Mouse (Mus musculus) neural tube, embryonic 12.5 days (tissue): ENCODE measurements around the gene Wdr59. TPM values are rescaled to one million over a fixed set of nuclear protein-coding genes. Genes with fewer than 3 reads are reported as not detected.
"Not testable (repeated sequence)": the region's sequence is repeated elsewhere in the genome, so short reads cannot be mapped to it uniquely, and the experiment has no call there.

Experiments used
- ATAC-seq: fragments of 200-750 bp; cut with Nextera tagmentation; 2 replicates; pipeline ENCODE4 v1.8.0; 2017; ENCODE audit warnings: low read depth, mild to moderate bottlenecking, moderate TSS enrichment, moderate library complexity; ENCODE audit not compliant: low FRiP score
- H3K27ac ChIP-seq: fragments of 300-500 bp; sonication (generic); 2 replicates; pipeline ENCODE4 v1.5.1; 2016
- H3K27me3 ChIP-seq: fragments of 300-500 bp; sonication (generic); replicated peaks from 2 replicates; pipeline ENCODE4 v1.6.1; 2016; ENCODE audit warnings: mild to moderate bottlenecking
- H3K36me3 ChIP-seq: fragments of 300-500 bp; sonication (generic); 2 replicates; pipeline ENCODE4 v1.6.1; 2016; ENCODE audit warnings: mild to moderate bottlenecking
- H3K4me1 ChIP-seq: fragments of 300-500 bp; sonication (generic); 2 replicates; pipeline ENCODE4 v1.6.1; 2016
- H3K4me2 ChIP-seq: fragments of 300-500 bp; sonication (generic); replicated peaks from 2 replicates; pipeline ENCODE4 v1.6.1; 2016; ENCODE audit warnings: mild to moderate bottlenecking
- H3K4me3 ChIP-seq: fragments of 300-500 bp; sonication (generic); 2 replicates; pipeline ENCODE4 v1.5.1; 2016
- H3K9ac ChIP-seq: fragments of 300-500 bp; sonication (generic); 2 replicates; pipeline ENCODE4 v1.6.1; 2016; ENCODE audit warnings: mild to moderate bottlenecking
- H3K9me3 ChIP-seq: fragments of 300-500 bp; sonication (generic); 2 replicates; pipeline ENCODE4 v1.6.1; 2016; ENCODE audit warnings: mild to moderate bottlenecking
- WGBS: fragments of 180-500 bp; shearing (Covaris S2); methylation state at CpG from one replicate; pipeline ENCODE4 v1.1.7; 2016; 5-methylcytosine and 5-hydroxymethylcytosine counted together
- polyA plus RNA-seq: library from polyadenylated mRNA; unstranded; fragments of >200 nt; fragmentation: Nextera tagmentation; extraction: Ambion mirVana; gene quantifications from 2 replicates; pipeline ENCODE4 v1.2.1, GENCODE M21; 2016

Gene Wdr59
- polyA plus RNA-seq, 1 experiment from 2014 or later: 6.8 TPM

GRCm38 (mm10) chr8:111510401-111510800 lies 11.5 kb downstream of the Wdr59 start:
- no peak overlapping the region for H3K4me2 ChIP-seq
- no peaks in the 10 kb centered on the region for H3K4me1 ChIP-seq
- H3K27ac ChIP-seq: no peak overlapping the region
- no peak overlapping the region for H3K9ac ChIP-seq
- whole genome bisulfite sequencing: 75% methylated on average over 4 of the region's 4 CpGs
- H3K27me3 ChIP-seq: no peaks in the 10 kb centered on the region
- H3K36me3 ChIP-seq: no peaks in the 10 kb centered on the region
- no peaks in the 10 kb centered on the region for H3K9me3 ChIP-seq
- no peak for ATAC-seq
- H3K4me3 ChIP-seq: no peak overlapping the region

- Histone ChIP-seq H3K36me3 (no peaks in the 10 kb centered on the region), H3K27ac (no peak overlapping the region), H3K4me1 (no peaks in the 10 kb centered on the region), H3K4me2 (no peak overlapping the region), H3K9me3 (no peaks in the 10 kb centered on the region), H3K27me3 (no peaks in the 10 kb centered on the region), H3K4me3 (no peak overlapping the region), H3K9ac (no peak overlapping the region)
- ATAC-seq: no peak
- 92% methylated on average over 11 of the region's 11 CpGs for WGBS
Observed at GRCm38 (mm10) chr8:111509278-111509677, 12.6 kb downstream of the Wdr59 start.

GRCm38 (mm10) chr8:111508566-111508965 lies 13.3 kb downstream of the Wdr59 start:
- no peak for ATAC-seq
- H3K9ac ChIP-seq: no peak overlapping the region
- H3K9me3 ChIP-seq: no peaks in the 10 kb centered on the region
- H3K27me3 ChIP-seq: no peaks in the 10 kb centered on the region
- H3K4me2 ChIP-seq: no peak overlapping the region
- no peaks in the 10 kb centered on the region for H3K36me3 ChIP-seq
- H3K27ac ChIP-seq: no peak overlapping the region
- H3K4me1 ChIP-seq: no peaks in the 10 kb centered on the region
- no peak overlapping the region for H3K4me3 ChIP-seq
- WGBS: 59% methylated on average over 2 of the region's 2 CpGs

- Histone ChIP-seq H3K27ac (no peak overlapping the region), H3K4me2 (no peak overlapping the region), H3K36me3 (peaks cover 30% of the 10 kb centered on the region), H3K27me3 (no peaks in the 10 kb centered on the region), H3K4me3 (no peak overlapping the region), H3K9ac (no peak overlapping the region), H3K9me3 (no peaks in the 10 kb centered on the region), H3K4me1 (no peaks in the 10 kb centered on the region)
- no peak for ATAC-seq
- 80% methylated on average over 11 of the region's 11 CpGs for WGBS
Observed at GRCm38 (mm10) chr8:111501724-111502464, 20.0 kb downstream of the Wdr59 start.

GRCm38 (mm10) chr8:111498249-111498648 lies 23.6 kb downstream of the Wdr59 start:
- H3K27ac ChIP-seq, H3K4me3 ChIP-seq, H3K27me3 ChIP-seq, H3K9me3 ChIP-seq, ATAC-seq, H3K4me2 ChIP-seq, H3K4me1 ChIP-seq, H3K9ac ChIP-seq: not testable (repeated sequence)
- peaks cover 46% of the 10 kb centered on the region for H3K36me3 ChIP-seq
- WGBS: 94% methylated on average over 6 of the region's 6 CpGs

GRCm38 (mm10) chr8:111496326-111496725 lies 25.6 kb downstream of the Wdr59 start:
- Histone ChIP-seq H3K36me3 (peaks cover 37% of the 10 kb centered on the region), H3K9me3 (no peaks in the 10 kb centered on the region), H3K4me3 (no peak overlapping the region), H3K4me1 (no peaks in the 10 kb centered on the region), H3K27me3 (no peaks in the 10 kb centered on the region), H3K4me2 (no peak overlapping the region), H3K9ac (no peak overlapping the region), H3K27ac (no peak overlapping the region)
- ATAC-seq: no peak
- WGBS: 89% methylated on average over 7 of the region's 7 CpGs

- no peak overlapping the region for H3K4me3 ChIP-seq
- no peaks in the 10 kb centered on the region for H3K9me3 ChIP-seq
- no peaks in the 10 kb centered on the region for H3K27me3 ChIP-seq
- ATAC-seq: no peak
- H3K4me2 ChIP-seq: no peak overlapping the region
- H3K27ac ChIP-seq: no peak overlapping the region
- no peak overlapping the region for H3K9ac ChIP-seq
- WGBS: 96% methylated on average over 3 of the region's 3 CpGs
- H3K4me1 ChIP-seq: no peaks in the 10 kb centered on the region
- peaks cover 27% of the 10 kb centered on the region for H3K36me3 ChIP-seq
Observed at GRCm38 (mm10) chr8:111493176-111493575, 28.7 kb downstream of the Wdr59 start.

- no peak overlapping the region for H3K27ac ChIP-seq
- WGBS: 92% methylated on average over 9 of the region's 9 CpGs
- no peaks in the 10 kb centered on the region for H3K4me1 ChIP-seq
- H3K36me3 ChIP-seq: peaks cover 20% of the 10 kb centered on the region
- H3K27me3 ChIP-seq: no peaks in the 10 kb centered on the region
- no peak overlapping the region for H3K4me3 ChIP-seq
- no peaks in the 10 kb centered on the region for H3K9me3 ChIP-seq
- ATAC-seq: no peak
- no peak overlapping the region for H3K9ac ChIP-seq
- no peak overlapping the region for H3K4me2 ChIP-seq
Observed at GRCm38 (mm10) chr8:111492508-111492907, 29.4 kb downstream of the Wdr59 start.

GRCm38 (mm10) chr8:111491191-111491590 lies 30.7 kb downstream of the Wdr59 start:
- Histone ChIP-seq H3K36me3 (peaks cover 21% of the 10 kb centered on the region), H3K4me2 (no peak overlapping the region), H3K27me3 (no peaks in the 10 kb centered on the region), H3K27ac (no peak overlapping the region), H3K9ac (no peak overlapping the region), H3K4me3 (no peak overlapping the region), H3K4me1 (no peaks in the 10 kb centered on the region), H3K9me3 (no peaks in the 10 kb centered on the region)
- no peak for ATAC-seq
- WGBS: 79% methylated on average over 7 of the region's 7 CpGs

- Histone ChIP-seq H3K9ac (no peak overlapping the region), H3K4me1 (no peaks in the 10 kb centered on the region), H3K36me3 (peaks cover 19% of the 10 kb centered on the region), H3K27ac (no peak overlapping the region), H3K9me3 (no peaks in the 10 kb centered on the region), H3K4me2 (no peak overlapping the region), H3K27me3 (no peaks in the 10 kb centered on the region), H3K4me3 (no peak overlapping the region)
- WGBS: 91% methylated on average over 10 of the region's 10 CpGs
- ATAC-seq: no peak
Observed at GRCm38 (mm10) chr8:111490034-111490591, 31.8 kb downstream of the Wdr59 start.

GRCm38 (mm10) chr8:111480691-111481090 lies 41.2 kb downstream of the Wdr59 start:
- 95% methylated on average over 8 of the region's 8 CpGs for WGBS
- Histone ChIP-seq H3K4me3 (no peak overlapping the region), H3K27ac (no peak overlapping the region), H3K9ac (no peak overlapping the region), H3K4me1 (no peaks in the 10 kb centered on the region), H3K27me3 (no peaks in the 10 kb centered on the region), H3K36me3 (peaks cover 59% of the 10 kb centered on the region), H3K4me2 (no peak overlapping the region), H3K9me3 (no peaks in the 10 kb centered on the region)
- no peak for ATAC-seq

GRCm38 (mm10) chr8:111477761-111478465 lies 44.0 kb downstream of the Wdr59 start:
- H3K4me2 ChIP-seq: no peak overlapping the region
- H3K9me3 ChIP-seq: no peaks in the 10 kb centered on the region
- H3K27me3 ChIP-seq: no peaks in the 10 kb centered on the region
- H3K9ac ChIP-seq: no peak overlapping the region
- no peaks in the 10 kb centered on the region for H3K4me1 ChIP-seq
- no peak overlapping the region for H3K4me3 ChIP-seq
- 77% methylated on average over 5 of the region's 5 CpGs for WGBS
- peaks cover 39% of the 10 kb centered on the region for H3K36me3 ChIP-seq
- no peak overlapping the region for H3K27ac ChIP-seq
- ATAC-seq: no peak
